Mouse (Mus musculus) C2C12 (cell line): ENCODE measurements around the gene 3110001I22Rik.

Experiments used
- CTCF ChIP-seq: IDR thresholded peaks from one replicate; pipeline ENCODE4 v1.5.1; 2011; ENCODE audit not compliant: control insufficient read depth, insufficient read depth, insufficient read length
- FOSL1 ChIP-seq: IDR thresholded peaks from one replicate; pipeline ENCODE4 v1.8.0; 2011; ENCODE audit warnings: mild to moderate bottlenecking, low read length; ENCODE audit not compliant: poor library complexity, insufficient read depth, severe bottlenecking
- MAX ChIP-seq: IDR thresholded peaks from one replicate; pipeline ENCODE4 v1.6.1; 2011; ENCODE audit warnings: mild to moderate bottlenecking, control low read depth
- USF1 ChIP-seq: IDR thresholded peaks from one replicate; pipeline ENCODE4 v1.6.1; 2011; ENCODE audit warnings: low read depth, mild to moderate bottlenecking, control low read depth, moderate library complexity

GRCm38 (mm10) chr16:13640064-13640463 is 31.7 kb upstream of the 3110001I22Rik start:
- TF ChIP-seq CTCF (no peak), MAX (no peak), FOSL1 (no peak), USF1 (no peak)
